Mouse (Mus musculus): ENCODE results near the gene Kcnd3. TPM values are rescaled to one million over a fixed set of nuclear protein-coding genes. Genes with fewer than 3 reads are reported as not detected.

Kcnd3 gene
- polyA plus RNA-seq, 1 experiment from 2014 or later: 3.1 TPM

GRCm38 (mm10) chr3:105529700-105530099 is 77.6 kb downstream of the Kcnd3 start:
- Histone ChIP-seq H3K27ac (ENCODE audit: low read length) (no peak overlapping the region), H3K4me3 (ENCODE audit: low read length) (no peak overlapping the region), H3K27me3 (replicated peaks; ENCODE audit: control insufficient read depth, insufficient read depth, low read length) (no peaks in the 10 kb centered on the region), H3K9me3 (ENCODE audit: control insufficient read depth, low read length) (no peaks in the 10 kb centered on the region), H3K9ac (ENCODE audit: low read depth, low read length) (no peak overlapping the region), H3K4me1 (ENCODE audit: control insufficient read depth, insufficient read depth, low read length) (0 out of 2 replicates have a peak, but pooled peaks cover 2% of the 10 kb centered on the region), H3K36me3 (ENCODE audit: control insufficient read depth, insufficient read depth, low read length) (no peaks in the 10 kb centered on the region), H3K4me2 (ENCODE audit: low read depth, low read length) (no peak overlapping the region)
- no peak for ATAC-seq
- WGBS: 22% methylated on average over 5 of the region's 5 CpGs

DNA sequence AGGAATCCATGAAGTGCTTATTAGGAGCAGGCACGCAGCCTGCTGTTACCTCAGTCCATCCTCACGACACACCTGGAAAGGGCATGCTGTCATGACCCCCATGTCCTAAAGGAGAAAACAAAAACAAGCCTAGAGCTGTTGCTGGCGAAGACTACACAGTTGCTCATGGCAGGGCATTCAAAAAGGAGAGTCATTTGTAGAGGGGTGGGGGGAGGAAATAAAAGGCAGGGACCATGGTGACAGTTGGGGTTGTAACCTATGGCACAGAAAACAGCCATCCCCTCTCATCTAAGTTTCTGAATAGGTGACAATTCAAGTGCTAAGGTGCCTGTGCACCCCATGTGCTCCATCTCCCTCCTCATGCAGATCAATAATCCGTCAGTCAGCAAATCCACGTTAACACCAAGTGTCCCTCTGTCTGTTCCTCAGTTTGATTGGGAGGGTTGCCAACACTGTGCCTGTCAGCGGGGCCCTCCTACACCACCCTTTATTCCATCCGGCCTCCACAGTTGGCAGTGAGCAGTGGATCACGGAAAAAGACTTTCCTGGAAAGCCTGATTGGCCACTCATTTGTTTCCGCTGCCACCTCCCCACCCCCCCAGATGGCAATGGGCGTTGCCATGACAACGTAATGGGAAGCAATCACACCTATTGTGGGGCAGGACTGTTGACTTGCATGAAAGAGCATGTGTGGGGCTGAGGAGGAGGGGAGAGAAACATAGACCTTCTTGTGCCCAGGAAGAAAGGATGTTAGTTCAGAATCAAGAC is 78.4 kb downstream of the Kcnd3 start:
- 32% methylated on average over 11 of the region's 11 CpGs for WGBS
- no peak overlapping the region for H3K4me3 ChIP-seq (ENCODE audit: low read length)
- no peak overlapping the region for H3K4me2 ChIP-seq (ENCODE audit: low read depth, low read length)
- no peaks in the 10 kb centered on the region for H3K9me3 ChIP-seq (ENCODE audit: control insufficient read depth, low read length)
- H3K27ac ChIP-seq (ENCODE audit: low read length): no peak overlapping the region
- 0 out of 2 replicates have a peak, but pooled peaks cover 2% of the 10 kb centered on the region for H3K4me1 ChIP-seq (ENCODE audit: control insufficient read depth, insufficient read depth, low read length)
- no peaks in the 10 kb centered on the region for H3K27me3 ChIP-seq (replicated peaks; ENCODE audit: control insufficient read depth, insufficient read depth, low read length)
- no peak for ATAC-seq
- no peaks in the 10 kb centered on the region for H3K36me3 ChIP-seq (ENCODE audit: control insufficient read depth, insufficient read depth, low read length)
- no peak overlapping the region for H3K9ac ChIP-seq (ENCODE audit: low read depth, low read length)

GRCm38 (mm10) chr3:105538406-105538805 is 86.3 kb downstream of the Kcnd3 start:
- 57% methylated on average over 6 of the region's 6 CpGs for WGBS
- Histone ChIP-seq H3K27me3 (replicated peaks; ENCODE audit: control insufficient read depth, insufficient read depth, low read length) (no peaks in the 10 kb centered on the region), H3K4me1 (ENCODE audit: control insufficient read depth, insufficient read depth, low read length) (peaks cover 3% of the 10 kb centered on the region), H3K36me3 (ENCODE audit: control insufficient read depth, insufficient read depth, low read length) (no peaks in the 10 kb centered on the region), H3K4me2 (ENCODE audit: low read depth, low read length) (no peak overlapping the region), H3K4me3 (ENCODE audit: low read length) (no peak overlapping the region), H3K9me3 (ENCODE audit: control insufficient read depth, low read length) (no peaks in the 10 kb centered on the region), H3K9ac (ENCODE audit: low read depth, low read length) (no peak overlapping the region), H3K27ac (ENCODE audit: low read length) (no peak overlapping the region)
- no peak for ATAC-seq

DNA sequence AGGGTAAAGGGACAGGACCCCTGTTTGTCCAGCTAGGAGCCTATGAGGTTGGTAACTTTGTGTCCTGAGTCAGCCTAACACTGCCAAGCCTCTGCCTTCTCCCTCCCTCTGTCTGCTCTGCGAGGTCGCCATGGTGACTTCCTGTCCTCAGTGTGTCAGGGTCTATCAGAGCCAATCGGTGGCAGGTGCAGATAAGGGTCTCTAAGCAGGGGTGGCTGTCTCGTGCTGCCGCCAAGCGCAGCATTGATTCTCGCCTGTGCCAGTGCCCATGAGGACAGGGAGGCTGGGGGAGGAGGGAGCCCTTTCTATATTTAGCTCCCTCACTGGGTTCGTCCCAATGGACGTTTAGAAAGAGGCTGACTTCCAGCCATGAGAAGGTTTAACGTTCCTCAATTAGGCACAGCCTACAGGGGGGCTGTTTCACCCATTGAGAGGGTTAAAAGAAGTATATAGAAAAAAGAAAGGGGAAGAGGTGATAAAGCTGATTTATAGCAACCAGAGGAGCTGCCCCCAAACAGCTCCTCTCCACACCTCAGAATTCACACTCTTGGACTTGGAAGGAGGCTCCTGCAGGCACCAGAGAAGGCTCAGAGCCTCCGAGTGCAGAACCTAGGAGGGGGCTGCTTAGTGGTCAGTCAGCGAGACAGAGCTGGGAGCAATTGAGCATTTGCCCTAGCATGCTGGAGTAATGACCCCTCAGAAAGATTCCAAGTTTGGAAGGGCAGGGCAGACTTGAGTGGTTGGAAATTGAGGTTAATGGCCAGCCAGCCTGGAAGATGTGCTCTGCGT is 86.9 kb downstream of the Kcnd3 start:
- no peak overlapping the region for H3K4me2 ChIP-seq (ENCODE audit: low read depth, low read length)
- H3K9ac ChIP-seq (ENCODE audit: low read depth, low read length): no peak overlapping the region
- no peaks in the 10 kb centered on the region for H3K27me3 ChIP-seq (replicated peaks; ENCODE audit: control insufficient read depth, insufficient read depth, low read length)
- H3K4me1 ChIP-seq (ENCODE audit: control insufficient read depth, insufficient read depth, low read length): peaks cover 3% of the 10 kb centered on the region
- no peak overlapping the region for H3K27ac ChIP-seq (ENCODE audit: low read length)
- ATAC-seq: no peak; the same call in 1 of the 2 replicates
- H3K36me3 ChIP-seq (ENCODE audit: control insufficient read depth, insufficient read depth, low read length): no peaks in the 10 kb centered on the region
- WGBS: 11% methylated on average over 13 of the region's 13 CpGs
- H3K4me3 ChIP-seq (ENCODE audit: low read length): no peak overlapping the region
- H3K9me3 ChIP-seq (ENCODE audit: control insufficient read depth, low read length): no peaks in the 10 kb centered on the region

DNA sequence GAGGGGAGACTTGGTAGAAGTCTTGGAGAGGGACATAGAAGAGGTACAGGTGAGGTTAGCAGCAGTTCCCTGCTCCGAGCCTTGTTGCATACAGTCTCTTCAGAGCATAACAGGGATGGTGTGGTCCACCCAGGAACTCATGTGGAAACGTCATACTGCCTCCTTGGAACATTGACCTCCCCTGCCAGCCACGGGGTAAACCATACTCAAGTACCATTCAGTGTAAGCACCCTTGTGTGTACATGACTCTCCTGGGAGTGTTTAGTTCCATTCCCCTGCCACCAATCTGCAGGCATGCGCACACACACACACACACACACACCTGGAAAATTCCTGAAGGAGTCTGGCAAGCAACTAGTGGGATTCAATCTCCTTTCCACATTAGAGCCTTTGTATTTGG is 90.6 kb downstream of the Kcnd3 start:
- 75% methylated on average over 4 of the region's 4 CpGs for WGBS
- Histone ChIP-seq H3K36me3 (ENCODE audit: control insufficient read depth, insufficient read depth, low read length) (no peaks in the 10 kb centered on the region), H3K9ac (ENCODE audit: low read depth, low read length) (no peak overlapping the region), H3K27ac (ENCODE audit: low read length) (no peak overlapping the region), H3K4me2 (ENCODE audit: low read depth, low read length) (no peak overlapping the region), H3K4me3 (ENCODE audit: low read length) (no peak overlapping the region), H3K9me3 (ENCODE audit: control insufficient read depth, low read length) (no peaks in the 10 kb centered on the region), H3K4me1 (ENCODE audit: control insufficient read depth, insufficient read depth, low read length) (peaks cover 3% of the 10 kb centered on the region), H3K27me3 (replicated peaks; ENCODE audit: control insufficient read depth, insufficient read depth, low read length) (no peaks in the 10 kb centered on the region)
- no peak for ATAC-seq

DNA sequence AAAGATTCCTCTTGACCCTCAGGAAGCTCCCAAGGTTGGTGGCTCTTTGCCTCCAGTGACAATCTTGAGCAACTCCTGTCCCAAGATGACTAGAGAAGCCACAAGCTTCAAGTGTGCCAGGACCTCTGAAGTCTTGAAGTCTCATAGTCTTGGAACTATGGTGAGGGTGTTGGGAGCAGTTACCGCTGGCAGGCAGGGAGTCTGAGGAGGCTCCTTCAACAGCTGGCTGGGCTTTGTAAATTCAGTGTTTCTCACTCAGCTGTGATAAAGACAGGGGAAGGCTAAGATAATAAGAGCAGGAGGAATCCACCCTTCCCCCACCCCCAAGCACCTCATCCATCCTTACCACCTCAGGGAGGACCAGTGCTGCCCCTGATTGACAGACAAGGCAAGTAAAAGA is 92.0 kb downstream of the Kcnd3 start:
- Histone ChIP-seq H3K9me3 (ENCODE audit: control insufficient read depth, low read length) (no peaks in the 10 kb centered on the region), H3K4me1 (ENCODE audit: control insufficient read depth, insufficient read depth, low read length) (no peaks in the 10 kb centered on the region), H3K4me3 (ENCODE audit: low read length) (no peak overlapping the region), H3K9ac (ENCODE audit: low read depth, low read length) (no peak overlapping the region), H3K36me3 (ENCODE audit: control insufficient read depth, insufficient read depth, low read length) (no peaks in the 10 kb centered on the region), H3K4me2 (ENCODE audit: low read depth, low read length) (no peak overlapping the region), H3K27me3 (replicated peaks; ENCODE audit: control insufficient read depth, insufficient read depth, low read length) (no peaks in the 10 kb centered on the region), H3K27ac (ENCODE audit: low read length) (no peak overlapping the region)
- 96% methylated on average over 1 of the region's 1 CpGs for WGBS
- ATAC-seq: no peak

DNA sequence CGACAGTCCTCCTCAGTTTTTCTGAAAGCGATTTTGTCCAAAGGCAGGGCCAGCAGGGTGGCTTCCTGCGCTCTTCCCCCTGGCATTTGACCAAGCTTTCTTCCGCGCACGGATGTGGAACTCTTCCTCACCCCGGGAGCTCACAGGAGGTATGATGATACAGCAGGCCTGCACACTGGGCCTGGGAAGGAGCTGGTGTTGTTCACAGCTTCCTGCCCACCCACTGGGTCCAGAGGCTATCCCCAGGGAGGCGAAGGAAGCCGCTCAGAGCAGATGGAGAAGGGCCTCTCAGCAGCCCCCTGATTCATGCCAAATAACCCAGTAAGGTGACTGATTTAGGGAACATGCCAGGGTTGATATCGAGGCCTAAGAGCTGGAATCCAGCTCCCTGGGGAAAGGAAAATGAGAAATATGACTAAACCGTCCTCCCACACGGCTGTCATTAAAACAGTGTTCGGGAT is 94.5 kb downstream of the Kcnd3 start:
- Histone ChIP-seq H3K4me3 (ENCODE audit: low read length) (no peak overlapping the region), H3K27ac (ENCODE audit: low read length) (no peak overlapping the region), H3K9me3 (ENCODE audit: control insufficient read depth, low read length) (no peaks in the 10 kb centered on the region), H3K27me3 (replicated peaks; ENCODE audit: control insufficient read depth, insufficient read depth, low read length) (no peaks in the 10 kb centered on the region), H3K4me1 (ENCODE audit: control insufficient read depth, insufficient read depth, low read length) (no peaks in the 10 kb centered on the region), H3K4me2 (ENCODE audit: low read depth, low read length) (no peak overlapping the region), H3K9ac (ENCODE audit: low read depth, low read length) (no peak overlapping the region), H3K36me3 (ENCODE audit: control insufficient read depth, insufficient read depth, low read length) (no peaks in the 10 kb centered on the region)
- 44% methylated on average over 13 of the region's 13 CpGs for WGBS
- no peak for ATAC-seq

- no peaks in the 10 kb centered on the region for H3K9me3 ChIP-seq (ENCODE audit: control insufficient read depth, low read length)
- no peak for ATAC-seq
- 79% methylated on average over 11 of the region's 11 CpGs for WGBS
- H3K4me1 ChIP-seq (ENCODE audit: control insufficient read depth, insufficient read depth, low read length): no peaks in the 10 kb centered on the region
- no peak overlapping the region for H3K4me2 ChIP-seq (ENCODE audit: low read depth, low read length)
- no peaks in the 10 kb centered on the region for H3K27me3 ChIP-seq (replicated peaks; ENCODE audit: control insufficient read depth, insufficient read depth, low read length)
- no peaks in the 10 kb centered on the region for H3K36me3 ChIP-seq (ENCODE audit: control insufficient read depth, insufficient read depth, low read length)
- no peak overlapping the region for H3K4me3 ChIP-seq (ENCODE audit: low read length)
- no peak overlapping the region for H3K27ac ChIP-seq (ENCODE audit: low read length)
- H3K9ac ChIP-seq (ENCODE audit: low read depth, low read length): no peak overlapping the region
These were observed 96.1 kb downstream of the Kcnd3 start for GRCm38 (mm10) chr3:105548074-105548771.

DNA sequence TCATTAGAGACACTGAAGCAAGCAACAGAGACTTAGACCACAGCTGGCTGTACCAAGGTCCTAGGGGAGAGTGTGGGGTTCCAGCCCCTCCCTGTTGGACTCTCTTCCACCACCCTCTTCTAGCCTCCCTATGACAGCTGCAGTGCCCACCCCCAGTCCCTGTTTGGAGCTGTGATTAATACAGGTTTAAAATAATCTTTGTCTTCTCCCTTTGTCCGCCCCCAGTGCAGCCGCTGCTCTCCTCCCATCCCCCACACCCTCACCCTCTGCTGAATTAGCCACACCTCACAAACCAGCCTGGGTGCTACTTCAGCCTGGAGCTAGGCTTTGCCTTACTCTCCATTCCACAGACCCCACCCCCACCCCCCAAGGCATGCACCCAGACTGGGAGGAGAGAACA is 107.3 kb downstream of the Kcnd3 start:
- Histone ChIP-seq H3K4me1 (ENCODE audit: control insufficient read depth, insufficient read depth, low read length) (peaks cover 5% of the 10 kb centered on the region; the same call in 1 of the 2 replicates), H3K9me3 (ENCODE audit: control insufficient read depth, low read length) (no peaks in the 10 kb centered on the region), H3K9ac (ENCODE audit: low read depth, low read length) (no peak overlapping the region), H3K27me3 (replicated peaks; ENCODE audit: control insufficient read depth, insufficient read depth, low read length) (no peaks in the 10 kb centered on the region), H3K27ac (ENCODE audit: low read length) (no peak overlapping the region), H3K4me2 (ENCODE audit: low read depth, low read length) (no peak overlapping the region), H3K4me3 (ENCODE audit: low read length) (no peak overlapping the region), H3K36me3 (ENCODE audit: control insufficient read depth, insufficient read depth, low read length) (no peaks in the 10 kb centered on the region)
- no peak for ATAC-seq
- WGBS: 18% methylated on average over 2 of the region's 2 CpGs
